Mouse (Mus musculus): ENCODE results near the gene Pde5a.

Gene Pde5a

DNA sequence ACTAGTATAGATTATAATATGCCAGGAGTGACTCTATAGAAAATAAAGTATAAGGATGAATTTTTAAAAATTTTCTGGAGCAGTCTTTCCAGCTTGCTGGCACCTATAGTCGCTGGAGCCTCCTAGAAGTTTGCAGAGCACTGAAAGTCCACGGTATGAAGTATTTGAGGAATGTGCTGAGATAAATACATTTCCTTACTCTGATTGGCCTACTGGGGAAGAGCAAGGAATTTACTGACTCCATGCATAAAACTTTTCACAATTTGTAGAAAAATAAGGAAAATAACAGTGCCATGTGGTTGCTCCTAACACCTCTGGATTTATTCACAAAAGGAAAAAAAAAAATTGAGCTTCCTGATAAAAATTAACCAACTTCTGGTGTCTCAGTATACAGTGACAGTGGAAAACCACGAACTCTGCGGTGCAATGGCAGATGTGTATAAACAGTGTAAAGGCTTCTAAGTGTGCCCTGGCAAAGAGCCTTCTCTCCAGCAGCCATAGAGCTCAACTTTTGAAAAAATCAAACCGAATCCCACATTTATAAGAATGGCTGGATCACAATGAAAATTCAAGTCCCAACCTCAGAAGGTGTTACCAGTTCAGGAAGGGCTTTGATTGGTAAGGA lies 119.8 kb downstream of the Pde5a start:
- DNase-seq (ENCODE audit: low spot score): no peak

DNA sequence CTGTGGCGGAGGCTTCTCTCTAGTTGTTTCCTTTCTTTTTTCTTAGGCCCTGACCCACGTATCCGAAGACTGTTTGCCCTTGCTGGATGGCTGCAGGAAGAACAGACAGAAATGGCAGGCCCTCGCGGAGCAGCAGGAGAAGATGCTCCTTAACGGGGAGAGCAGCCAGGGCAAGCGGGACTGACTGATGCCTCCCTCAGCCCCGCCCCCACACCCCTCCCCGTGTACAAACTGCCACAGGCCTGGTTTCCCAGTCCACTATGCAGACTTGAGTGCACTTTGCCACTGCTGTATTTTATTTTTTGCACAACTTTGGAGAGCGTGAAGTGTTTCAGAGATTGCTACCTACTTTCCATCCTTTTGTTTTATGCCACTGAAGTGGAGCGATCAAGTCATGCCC lies 126.4 kb downstream of the Pde5a start:
- no peak for DNase-seq (ENCODE audit: low spot score)

DNA sequence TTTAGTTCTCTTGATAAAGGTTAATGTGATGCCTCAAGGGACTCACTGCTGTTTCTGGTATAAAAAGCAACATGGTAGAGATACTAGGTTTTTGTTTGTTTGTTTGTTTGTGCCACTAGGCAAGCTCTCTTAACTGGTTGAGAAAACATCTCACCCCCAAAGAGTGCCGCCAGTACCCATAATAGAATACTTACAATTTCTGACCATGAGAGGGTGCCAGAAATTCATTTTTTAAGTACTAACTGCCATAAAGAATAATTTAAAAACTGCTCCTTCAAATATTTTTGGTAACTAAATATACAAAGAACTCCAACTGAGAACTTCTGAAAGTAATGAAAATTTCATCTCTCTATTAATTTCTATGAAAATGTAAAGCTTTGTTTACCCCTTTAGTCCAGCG lies 131.1 kb downstream of the Pde5a start:
- DNase-seq (ENCODE audit: low spot score): no peak

DNA sequence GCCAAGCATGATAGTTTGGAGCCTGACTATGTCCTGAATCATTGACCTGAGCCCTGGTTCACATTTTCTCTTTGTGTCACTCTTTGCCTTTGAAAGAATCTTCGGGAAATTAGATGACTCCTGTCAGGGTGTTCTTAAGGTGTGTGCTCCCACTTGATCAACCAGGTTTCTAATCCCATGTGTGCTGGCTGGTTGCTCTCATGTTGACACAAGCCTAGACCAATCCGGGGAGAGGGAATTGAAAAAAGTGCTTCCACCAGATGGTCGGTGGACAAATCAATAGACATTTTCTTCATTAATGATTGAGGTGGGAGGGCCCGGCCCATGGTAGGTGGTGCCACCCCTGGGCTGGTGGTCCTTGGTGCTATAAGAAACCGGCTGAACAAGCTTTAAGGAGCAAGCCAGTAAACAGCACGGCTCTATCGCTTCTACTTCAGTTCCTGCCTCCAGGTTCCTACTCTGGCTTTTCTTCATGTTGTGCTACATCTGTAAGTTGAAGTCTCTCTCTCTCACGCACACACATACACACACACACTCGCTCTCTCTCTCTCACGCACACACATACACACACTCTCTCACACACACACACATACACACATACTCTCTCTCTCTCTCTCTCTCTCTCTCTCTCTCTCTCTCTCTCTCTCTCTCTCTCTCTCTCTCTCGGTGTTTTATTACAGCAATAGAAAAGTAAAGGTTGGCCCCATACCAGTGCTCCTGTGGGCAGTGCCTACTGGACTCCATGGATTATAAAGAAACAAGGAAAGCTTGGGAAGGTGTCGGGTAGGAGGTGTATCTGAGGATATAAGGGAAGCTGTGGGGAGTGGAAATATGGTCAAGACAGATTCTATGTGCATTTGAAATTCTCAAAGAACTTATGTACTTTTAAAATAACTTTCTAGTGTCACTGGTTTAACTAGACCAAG lies 132.1 kb downstream of the Pde5a start:
- DNase-seq (ENCODE audit: low spot score): no peak

DNA sequence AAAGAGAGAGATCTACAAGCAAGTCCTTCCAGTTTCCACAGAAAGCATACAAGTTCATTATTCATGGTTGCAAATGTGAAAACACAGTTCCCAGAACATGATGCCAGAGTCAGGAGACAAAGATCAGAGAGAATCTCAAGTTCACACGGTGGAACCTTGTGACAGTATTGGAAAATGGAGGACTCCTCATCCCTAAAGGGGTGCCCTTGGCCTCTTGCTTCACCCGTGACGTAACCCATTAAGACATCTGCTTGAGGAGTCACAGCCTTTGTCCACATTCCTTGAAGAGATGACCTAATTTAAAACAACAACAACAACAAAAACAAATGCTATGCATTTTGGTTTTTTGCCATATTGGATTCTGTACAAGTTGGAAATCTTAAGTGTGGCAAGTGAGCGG lies 136.3 kb downstream of the Pde5a start:
- DNase-seq (ENCODE audit: low spot score): no peak

DNA sequence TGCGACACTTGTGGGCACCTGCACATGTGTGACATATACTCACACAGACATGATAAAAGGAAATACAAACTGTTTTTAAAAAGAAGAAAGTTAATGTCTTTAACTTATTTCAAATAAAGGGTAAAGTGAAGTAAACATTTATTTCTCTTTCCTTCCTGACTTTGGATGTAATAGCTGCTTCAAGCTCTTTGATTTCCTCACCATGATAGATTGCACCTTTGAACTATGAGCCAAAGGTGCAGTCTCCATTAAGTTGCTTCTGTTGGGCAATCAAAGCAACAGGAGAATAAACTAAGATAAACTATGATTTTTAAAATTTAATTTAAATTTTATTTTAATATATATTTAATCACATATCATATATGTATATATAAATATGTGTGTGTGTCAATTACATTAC lies 139.5 kb downstream of the Pde5a start:
- no peak for DNase-seq (ENCODE audit: low spot score)

DNA sequence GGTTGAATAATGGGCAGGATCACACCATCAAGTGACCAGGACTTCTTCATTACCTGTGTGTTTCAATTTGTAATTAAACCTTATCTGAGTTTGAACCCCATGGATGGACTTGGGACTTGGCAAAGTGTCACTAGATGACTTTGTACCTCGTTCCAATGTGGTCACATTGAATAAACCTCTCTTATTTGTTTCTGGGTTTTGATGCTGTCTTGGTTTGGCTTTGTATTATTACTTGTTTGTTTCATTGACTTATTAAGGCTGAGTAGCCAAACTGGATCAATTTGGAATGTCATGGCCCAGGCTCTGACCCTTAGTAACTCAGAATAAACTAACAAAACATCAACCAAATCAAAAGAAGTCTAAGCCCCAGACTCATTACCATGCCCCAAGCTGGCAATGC lies 142.8 kb downstream of the Pde5a start:
- no peak for DNase-seq (ENCODE audit: low spot score)

DNA sequence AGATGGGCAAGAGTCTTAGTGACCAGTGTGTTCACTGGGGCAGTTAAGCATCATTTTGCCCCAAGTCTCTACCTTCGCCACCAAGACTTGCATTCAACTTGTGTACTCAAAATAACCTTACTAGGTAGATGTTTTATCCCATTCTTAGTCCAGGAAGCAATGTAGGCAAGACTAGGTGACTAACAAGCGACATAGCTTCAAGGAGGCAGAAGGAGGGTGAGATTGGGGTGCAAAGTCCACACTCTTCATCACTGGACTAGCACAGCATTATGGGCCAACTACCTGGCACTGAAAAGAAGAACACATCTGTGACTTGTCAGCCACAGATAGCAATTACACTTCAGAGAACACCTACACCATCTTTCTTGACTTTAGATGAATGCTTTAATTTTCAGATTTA lies 148.1 kb downstream of the Pde5a start:
- DNase-seq (ENCODE audit: low spot score): no peak

DNA sequence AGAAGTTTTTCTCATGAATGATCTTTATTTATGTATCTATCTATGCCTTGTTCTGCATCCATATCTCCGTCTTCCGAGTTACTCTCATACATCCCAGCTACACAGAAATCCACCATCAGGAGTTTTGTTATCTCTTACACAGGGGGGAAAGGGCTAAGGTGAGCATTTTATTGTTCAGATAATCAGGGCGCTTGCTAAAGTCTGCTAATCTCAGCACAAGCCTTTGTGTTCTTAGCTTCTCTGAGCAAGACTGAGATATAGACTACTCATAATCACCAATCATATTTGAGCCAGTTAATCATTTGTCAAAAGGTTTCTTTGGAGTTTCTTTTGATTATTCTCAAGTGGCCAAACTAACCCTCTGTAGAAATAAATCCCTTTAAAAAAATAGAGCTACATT lies 148.8 kb downstream of the Pde5a start:
- DNase-seq (ENCODE audit: low spot score): no peak

DNA sequence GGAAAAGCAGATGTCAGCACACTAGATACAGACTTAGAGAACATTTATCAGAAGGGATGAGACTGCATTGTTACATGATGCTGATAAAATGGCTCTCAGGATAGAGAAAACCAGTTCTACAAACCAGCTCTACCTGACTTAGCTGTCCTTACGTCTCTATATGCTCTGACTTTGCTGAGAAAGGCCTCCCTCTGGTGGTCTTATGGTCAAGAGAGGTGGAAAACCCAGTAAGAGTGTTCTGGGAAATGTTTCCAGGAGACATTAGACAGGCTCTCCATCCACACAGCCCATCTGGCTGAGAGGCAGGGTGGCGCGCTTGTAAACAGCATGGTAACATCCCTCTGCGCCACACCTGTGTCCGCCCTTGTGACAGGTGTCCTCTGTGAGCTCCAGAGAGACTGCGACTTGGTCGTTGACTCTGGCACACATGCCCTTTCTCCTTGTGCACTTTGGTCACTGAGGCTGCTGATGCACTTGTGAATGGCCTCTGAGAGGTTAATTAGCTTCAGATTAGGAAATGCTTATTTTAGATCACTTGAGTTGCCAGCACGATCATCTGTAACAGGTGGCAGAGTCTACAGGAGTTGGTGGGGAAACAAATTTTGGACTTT lies 150.1 kb downstream of the Pde5a start:
- DNase-seq (ENCODE audit: low spot score): no peak

DNA sequence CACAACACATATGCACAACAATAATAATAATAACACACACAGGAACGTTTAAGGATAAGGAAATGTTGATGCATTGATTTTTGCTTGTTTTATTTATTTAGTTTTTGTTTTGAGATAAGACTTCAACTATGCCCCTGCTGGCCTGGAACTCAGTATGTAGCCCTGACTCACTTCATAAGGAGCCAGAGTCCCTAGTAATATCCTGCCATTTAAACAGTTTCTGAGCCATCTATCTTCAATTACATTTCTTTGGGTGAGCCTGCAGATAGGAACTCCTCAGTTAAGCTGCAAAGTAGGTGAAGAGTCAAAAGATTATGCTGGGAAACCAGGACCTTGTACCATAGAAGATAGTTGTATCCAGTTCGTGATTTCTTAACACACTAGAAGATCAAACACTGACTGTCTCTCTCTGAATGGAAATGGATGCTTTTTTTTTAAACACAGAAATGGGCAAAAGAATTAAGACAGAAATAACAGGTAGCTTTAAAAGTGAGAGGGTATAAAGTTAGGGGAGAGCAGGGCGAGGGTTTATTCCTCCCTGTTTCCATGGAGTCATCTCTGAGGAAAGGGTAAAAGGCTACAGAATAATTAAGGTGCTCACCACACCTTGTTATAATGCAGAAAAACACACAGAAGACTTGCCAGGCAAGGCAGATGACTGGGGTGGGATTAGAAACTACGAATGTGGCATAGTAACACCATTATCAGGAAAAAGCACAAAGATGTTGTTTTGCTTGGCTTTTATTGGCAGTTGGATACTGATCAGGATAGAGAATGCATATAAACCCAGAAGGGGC lies 159.0 kb downstream of the Pde5a start:
- no peak for DNase-seq (ENCODE audit: low spot score)

DNA sequence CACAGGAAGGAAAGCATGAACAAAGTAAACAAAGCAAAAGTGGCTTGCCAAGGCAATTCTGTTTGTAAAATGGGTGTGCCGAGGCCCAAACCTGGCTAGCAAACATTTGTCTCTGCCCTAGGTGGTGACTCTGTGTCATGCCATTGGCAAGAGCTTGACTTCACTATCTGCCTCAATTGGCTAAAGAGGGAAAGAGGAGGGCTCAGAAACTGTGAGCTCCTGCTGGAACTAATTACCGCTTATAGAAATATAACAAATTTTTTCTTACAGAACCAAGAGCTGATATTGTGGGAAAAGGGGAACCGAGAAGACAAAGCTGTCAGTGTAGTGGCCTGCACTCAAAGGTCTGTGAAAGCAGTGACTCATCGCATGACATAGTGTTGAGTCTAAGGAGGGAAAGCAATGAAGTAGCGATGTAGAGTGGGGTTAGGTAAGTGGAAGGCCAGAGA lies 159.6 kb downstream of the Pde5a start:
- no peak for DNase-seq (ENCODE audit: low spot score)

DNA sequence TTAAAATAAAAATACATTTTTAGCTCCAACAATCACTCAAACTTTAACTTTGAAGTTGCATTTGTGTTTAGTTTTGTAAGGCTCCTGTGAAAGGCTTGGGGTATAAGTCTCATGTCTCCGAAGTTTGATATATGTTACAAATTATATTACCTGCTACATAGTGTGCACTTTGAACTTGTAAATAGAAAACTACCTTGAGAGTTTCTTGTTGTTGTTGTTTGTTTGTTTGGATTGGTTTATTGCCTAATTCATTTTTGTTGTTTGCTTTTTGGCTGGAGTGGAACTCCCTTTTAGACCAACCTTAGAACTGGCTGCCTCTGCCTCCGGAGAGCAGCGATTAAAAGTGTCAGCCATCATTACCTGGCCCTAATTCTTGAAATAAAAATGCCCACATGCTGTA lies 166.0 kb downstream of the Pde5a start, which contains the start of gene Fabp2:
TSS of gene Fabp2 (plus strand) at position 301 of the 400 bp plus-strand sequence.
- DNase-seq (ENCODE audit: low spot score): no peak

DNA sequence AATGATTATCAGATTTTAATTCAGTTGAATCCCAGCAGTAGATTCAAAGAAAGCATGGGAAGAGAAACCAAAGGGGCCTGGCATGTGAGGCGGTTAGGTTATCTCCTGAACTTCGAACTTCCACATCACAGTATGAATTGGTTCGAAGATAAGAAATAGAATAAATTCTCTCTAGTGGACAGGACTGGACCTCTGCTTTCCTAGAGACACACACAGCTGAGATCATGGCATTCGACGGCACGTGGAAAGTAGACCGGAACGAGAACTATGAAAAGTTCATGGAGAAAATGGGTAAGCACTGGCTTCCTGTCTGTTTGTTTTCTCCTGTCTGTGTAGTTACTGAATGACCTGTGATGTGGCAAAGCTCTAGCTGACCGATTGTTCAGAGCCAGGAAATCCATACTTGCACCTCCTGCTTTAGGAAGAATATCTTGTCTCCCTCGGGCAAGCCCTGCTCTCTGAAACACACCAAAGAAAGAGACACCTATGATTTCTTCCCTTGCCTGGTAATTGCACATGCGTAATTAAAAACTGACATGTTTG lies 166.5 kb downstream of the Pde5a start:
- no peak for DNase-seq (ENCODE audit: low spot score)

DNA sequence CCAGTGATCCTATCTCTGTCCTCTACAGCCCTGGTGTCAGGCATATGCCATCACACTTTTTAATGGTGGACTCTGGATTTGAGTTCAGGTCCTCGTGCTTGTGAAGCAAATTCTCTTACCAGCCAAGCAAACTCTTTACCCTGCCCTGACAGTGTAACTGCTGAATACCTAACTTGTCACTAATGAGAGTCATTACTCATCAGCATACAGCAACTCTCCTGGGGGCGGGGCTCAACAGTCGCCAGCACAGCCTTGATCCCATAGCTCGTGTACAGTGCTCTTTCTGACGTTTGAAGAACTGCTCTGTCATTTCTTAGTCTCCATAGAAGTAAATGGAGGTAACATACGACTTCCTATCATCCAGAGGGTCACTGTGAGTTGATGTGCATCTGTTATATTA lies 169.5 kb downstream of the Pde5a start:
- DNase-seq (ENCODE audit: low spot score): no peak

DNA sequence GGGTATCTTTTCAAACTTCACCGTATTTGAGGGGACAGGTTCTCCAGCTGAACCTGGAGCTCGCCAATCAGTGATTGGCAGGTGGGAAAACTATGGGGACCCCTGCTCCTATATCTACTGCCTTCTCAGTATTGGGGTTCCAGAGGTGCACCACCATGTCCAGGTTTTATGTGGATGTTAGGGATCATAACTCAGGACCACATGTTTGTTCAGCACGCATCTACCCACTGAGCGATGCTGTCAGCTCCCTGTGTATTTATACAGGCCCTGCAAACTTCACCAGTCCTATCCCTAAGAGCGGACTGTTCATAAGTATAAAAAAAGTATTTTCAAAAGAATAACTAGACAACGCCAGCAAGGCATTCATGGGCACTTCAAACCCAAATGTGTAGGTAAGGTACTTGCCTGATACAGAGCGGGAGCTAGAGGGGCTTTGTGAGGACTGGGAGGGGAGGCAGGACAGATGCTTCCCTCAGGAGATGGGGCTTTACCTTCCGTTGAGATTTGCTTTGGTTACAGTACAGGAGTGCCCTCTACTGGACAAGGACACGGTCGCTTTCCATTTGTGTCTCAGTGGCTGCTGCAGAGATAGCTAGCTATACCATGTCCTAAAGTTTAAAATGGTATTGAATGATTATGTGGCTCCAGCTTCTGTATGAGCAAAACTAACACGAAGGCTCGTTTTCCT lies 175.1 kb downstream of the Pde5a start:
- no peak for DNase-seq (ENCODE audit: low spot score)

DNA sequence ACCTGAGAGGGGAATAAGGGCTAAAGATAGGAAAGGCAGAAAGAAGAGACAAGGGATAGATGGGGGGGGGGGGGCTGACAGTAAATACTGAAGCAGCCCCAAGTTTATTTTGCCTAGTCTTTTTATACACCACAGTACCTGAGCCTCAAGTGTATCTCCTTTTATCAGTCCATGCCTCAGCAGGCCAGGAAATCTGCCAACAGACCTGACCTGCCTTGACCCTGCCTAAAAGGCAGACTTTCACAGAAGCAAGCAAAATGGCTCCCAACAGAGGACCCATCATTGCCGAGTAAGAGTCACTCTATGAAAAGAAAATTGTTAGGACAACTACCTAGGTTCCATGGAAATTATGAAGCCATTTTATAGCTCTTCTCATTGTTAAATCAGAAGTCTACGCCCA lies 179.1 kb downstream of the Pde5a start:
- no peak for DNase-seq (ENCODE audit: low spot score)

Measured in spleen, adult 12 weeks (tissue).